Mouse (Mus musculus) liver, embryonic 14 days (tissue): Measurements from ENCODE around the gene Ccdc47. TPM values are rescaled to one million over a fixed set of nuclear protein-coding genes. Genes with fewer than 3 reads are reported as not detected.

ENCODE experiments used
- polyA plus RNA-seq: library from polyadenylated mRNA; depleted of rRNA; stranded (reverse); fragments of >200 nt; gene quantifications from 2 replicates; pipeline ENCODE4 v1.2.3, GENCODE M21; 2012; rRNA removed

The Ccdc47 gene
- polyA plus RNA-seq: 21.0 and 21.5 TPM in 2 replicates

DNA sequence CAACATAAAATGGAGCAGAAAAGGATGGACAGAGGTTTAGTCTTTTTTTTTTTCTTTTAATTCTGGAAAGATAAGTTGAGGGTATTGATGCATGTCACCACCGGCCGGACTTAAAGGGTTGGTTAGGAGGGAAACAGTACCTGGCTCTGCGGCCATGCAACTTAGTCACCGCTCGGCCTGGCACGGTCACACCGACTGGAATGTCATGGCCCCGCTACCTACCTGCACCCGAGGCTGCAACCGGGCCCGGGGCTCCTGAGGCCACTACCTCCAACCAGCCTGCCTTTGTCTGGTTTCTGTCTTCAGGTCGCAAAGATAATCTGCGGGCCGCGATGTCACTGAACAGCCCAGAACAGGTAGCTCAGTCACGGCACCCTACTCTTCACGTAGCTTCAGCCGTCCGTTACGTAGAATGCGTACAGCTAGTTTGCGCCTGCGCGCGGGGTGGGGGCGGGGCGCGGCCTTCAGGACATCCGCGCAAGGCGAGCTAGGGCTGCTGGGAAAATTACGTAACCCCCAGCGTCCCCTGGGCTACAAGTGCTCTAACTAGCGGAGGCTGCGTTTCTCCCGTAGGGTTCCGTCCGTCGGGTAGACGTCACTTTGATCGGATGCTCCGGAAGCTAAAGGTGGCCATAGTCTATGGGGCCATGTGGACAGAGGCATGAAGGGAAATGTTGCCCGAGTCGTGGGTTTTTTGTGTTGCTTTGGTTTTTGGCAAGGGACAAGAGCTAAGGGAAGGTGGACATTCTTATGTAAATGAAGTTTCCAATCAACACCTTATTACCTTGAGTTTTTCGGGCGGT, at the start of gene Ccdc47:
Gene Ccdc47, minus strand, starts transcription at position 418 of the 803 bp plus-strand sequence.

DNA sequence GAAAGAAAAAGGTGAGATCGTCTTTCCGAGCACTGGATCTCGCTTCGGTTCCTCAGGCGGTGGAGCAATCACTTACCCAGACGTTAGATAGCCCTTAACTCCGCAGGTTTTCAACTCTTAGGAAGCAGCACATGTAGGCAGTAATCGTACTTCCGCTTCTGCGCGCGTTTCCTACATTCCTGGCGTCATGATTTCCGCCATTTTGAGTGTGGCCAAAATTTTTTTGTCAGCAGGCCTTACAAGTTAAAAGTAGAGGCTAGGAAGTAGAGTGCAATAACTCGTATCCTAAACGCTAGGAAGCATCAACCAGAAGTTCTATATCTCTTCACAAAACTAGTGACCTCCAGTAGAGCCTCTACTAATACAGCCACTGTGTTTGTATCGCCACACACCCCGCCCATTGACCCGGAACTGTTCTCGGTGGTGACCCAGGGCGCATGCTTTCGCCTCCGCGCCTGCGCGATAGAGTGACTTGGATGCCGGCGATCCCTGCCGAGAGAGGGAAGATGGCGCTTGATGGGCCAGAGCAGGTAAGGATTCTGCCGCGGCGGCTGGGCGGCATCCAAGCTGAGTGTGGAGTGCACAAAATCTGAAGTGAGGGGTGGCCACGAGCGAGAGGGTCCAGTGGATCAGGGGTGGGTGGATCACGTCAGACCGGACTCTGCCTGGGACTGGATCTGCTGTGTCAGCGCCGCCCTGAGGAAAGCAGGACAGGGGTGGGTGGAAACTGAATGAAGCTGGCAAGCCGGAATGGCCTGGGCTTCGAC, 39.7 kb upstream of the Ccdc47 start, which contains the start of the genes Ftsj3 and Psmc5:
Gene Ftsj3, minus strand, starts transcription at position 395 of the 767 bp plus-strand sequence.
Gene Psmc5, plus strand, starts transcription at position 470 of the 767 bp plus-strand sequence.

DNA sequence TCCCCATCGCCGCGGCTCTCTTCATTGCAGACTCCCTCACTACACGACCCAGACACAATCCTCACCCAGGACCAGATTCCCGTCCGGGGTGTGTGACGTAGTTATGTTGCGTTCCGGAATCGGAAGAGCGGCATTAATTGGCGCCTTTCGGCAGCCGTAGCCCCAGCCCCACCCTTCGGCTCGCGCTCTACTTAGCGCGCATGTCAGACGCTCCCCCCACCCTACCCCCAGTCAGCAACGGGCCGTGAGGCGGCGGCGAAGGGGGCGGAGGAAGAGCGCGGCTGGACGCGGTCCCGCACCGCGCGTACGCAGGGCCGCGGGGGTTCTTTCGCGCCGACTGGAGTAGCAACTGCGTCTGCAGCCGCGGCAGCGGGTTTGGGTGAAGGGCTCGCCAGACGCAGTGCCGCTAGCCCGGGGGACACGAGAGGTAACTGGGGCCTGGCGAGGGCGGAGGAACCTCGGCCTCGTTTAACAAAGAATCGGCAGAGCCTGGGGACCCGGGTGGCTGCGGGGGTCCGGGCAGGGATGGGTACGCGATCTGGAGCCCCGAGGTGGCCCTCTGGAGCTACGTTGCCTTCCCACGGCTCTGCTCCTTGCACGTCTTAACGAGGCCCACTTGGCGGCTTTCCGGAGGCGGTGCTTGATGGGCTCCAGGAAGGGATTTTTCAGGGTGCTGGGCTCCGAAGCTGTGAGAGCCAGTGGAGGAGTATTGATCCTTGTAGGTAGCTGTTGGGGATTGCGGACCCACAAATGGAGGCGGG, 766 bp upstream of the Ccdc47 start, which contains the start of gene Ddx42:
Gene Ddx42, plus strand, starts transcription at position 197 of the 761 bp plus-strand sequence.

DNA sequence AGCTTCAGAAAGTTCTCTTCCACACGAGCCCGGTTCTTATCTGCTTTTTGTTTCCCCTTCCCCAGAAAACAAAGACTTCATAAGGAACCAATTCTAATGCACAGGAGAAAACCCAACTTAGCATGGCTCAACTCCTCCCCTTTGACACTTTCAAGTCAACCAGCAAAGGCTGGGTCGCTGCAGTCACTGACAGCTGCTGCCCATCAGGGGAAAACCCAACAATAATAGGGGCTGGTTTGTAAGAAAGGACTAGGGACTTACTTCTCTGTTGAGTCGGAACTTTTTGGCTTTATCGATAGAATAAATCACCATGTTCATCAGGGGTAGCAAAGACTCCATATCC, 14.1 kb downstream of the Ccdc47 start, which contains the start of gene Strada:
Gene Strada, minus strand, starts transcription at position 46 of the 343 bp plus-strand sequence.

GRCm38 (mm10) chr11:106160841-106161721, 55.1 kb downstream of the Ccdc47 start, which contains the start of the genes Gm10840 and Limd2:
Gene Gm10840 (plus strand): TSS chr11:106160850.
Gene Limd2 (minus strand): TSS chr11:106160860.

Other genes with a start within 250 kb of the Ccdc47 start
- gene Ace, start 248.4 kb downstream of the Ccdc47 start, polyA plus RNA-seq: 0.07 and 0.12 TPM in 2 replicates
- gene Ace3, start 221.7 kb downstream of the Ccdc47 start, polyA plus RNA-seq: not detected in 2 replicates
- 0.01 TPM in 2 replicates for gene Kcnh6, start 208.2 kb downstream of the Ccdc47 start, polyA plus RNA-seq
- gene Dcaf7, start 179.5 kb downstream of the Ccdc47 start, polyA plus RNA-seq: 15.1 and 16.7 TPM in 2 replicates
- 9.1 and 9.6 TPM in 2 replicates for gene Taco1, start 150.3 kb downstream of the Ccdc47 start, polyA plus RNA-seq
- gene Map3k3, start 131.7 kb downstream of the Ccdc47 start, polyA plus RNA-seq: 5.1 and 6.2 TPM in 2 replicates
- gene Gm10840, start 55.5 kb downstream of the Ccdc47 start, polyA plus RNA-seq: not detected in 2 replicates
- 23.6 and 28.2 TPM in 2 replicates for gene Limd2, start 55.5 kb downstream of the Ccdc47 start, polyA plus RNA-seq
- 8.8 and 10.2 TPM in 2 replicates for gene Strada, start 14.2 kb downstream of the Ccdc47 start, polyA plus RNA-seq
- 15.8 and 16.0 TPM in 2 replicates for gene Ddx42, start 582 bp upstream of the Ccdc47 start, polyA plus RNA-seq
- 29.7 and 30.8 TPM in 2 replicates for gene Ftsj3, start 39.7 kb upstream of the Ccdc47 start, polyA plus RNA-seq
- 120 and 129 TPM in 2 replicates for gene Psmc5, start 39.8 kb upstream of the Ccdc47 start, polyA plus RNA-seq
- 34.1 and 35.7 TPM in 2 replicates for gene Smarcd2, start 56.6 kb upstream of the Ccdc47 start, polyA plus RNA-seq
- gene Tcam1, start 60.3 kb upstream of the Ccdc47 start, polyA plus RNA-seq: 0.15 and 0.16 TPM in 2 replicates
- gene Gh, start 85.5 kb upstream of the Ccdc47 start, polyA plus RNA-seq: 0.03 TPM in 1 of 2 replicates, not detected in the other
- 2.7 and 4.1 TPM in 2 replicates for gene Cd79b, start 98.4 kb upstream of the Ccdc47 start, polyA plus RNA-seq
- gene Scn4a, start 136.9 kb upstream of the Ccdc47 start, polyA plus RNA-seq: 0.01 and 0.03 TPM in 2 replicates
- gene Prr29, start 149.1 kb upstream of the Ccdc47 start, polyA plus RNA-seq: not detected in 2 replicates
- gene Icam2, start 171.7 kb upstream of the Ccdc47 start, polyA plus RNA-seq: 11.7 and 15.2 TPM in 2 replicates